Mouse (Mus musculus) right cerebral cortex, postnatal 10 days (tissue): ENCODE measurements at regions not wholly inside any gene's neighbourhood (a gene's known extent, or its start where the extent isn't known, plus 50 kb on each side); places are given as distances from the start of the nearest gene placed in this dataset.
A peak's percentile ranks its signal among the peaks of the same experiment; 100 is the strongest.
"Not testable (repeated sequence)": the region's sequence is repeated elsewhere in the genome, so short reads cannot be mapped to it uniquely, and the experiment has no call there.

Experiments used
- DNase-seq, 2 experiments: peaks; one replicate each; pipeline ENCODE4 v3.0.0; 2021; ENCODE audit warnings: low spot score in 2 of 2

GRCm38 (mm10) chr4:7921503-7921902, 317.3 kb downstream of the Car8 start:
- no peak for DNase-seq

DNA sequence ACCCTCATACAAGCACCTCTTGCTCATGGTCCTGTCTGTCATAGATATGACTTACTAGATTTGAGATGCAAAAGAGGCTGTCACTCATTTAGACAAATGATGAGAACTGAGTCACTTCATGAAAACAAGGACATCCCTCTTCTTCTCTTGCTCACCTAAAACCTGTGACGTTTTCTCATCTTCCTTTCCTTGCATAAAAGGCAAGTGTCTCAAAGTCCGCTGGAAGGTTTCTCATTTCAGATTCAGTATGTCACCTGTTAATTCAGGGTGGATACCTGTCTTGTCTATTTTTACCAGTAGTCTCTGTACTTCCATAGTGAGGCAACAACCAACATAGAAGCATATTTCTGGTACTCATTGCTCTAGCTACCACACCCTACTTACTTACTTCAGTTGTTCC, 325.6 kb downstream of the Car8 start:
- no peak for DNase-seq

GRCm38 (mm10) chr4:7912675-7913074, 326.2 kb downstream of the Car8 start:
- DNase-seq = no peak

GRCm38 (mm10) chr4:7903130-7903529, 335.7 kb downstream of the Car8 start:
- DNase-seq = no peak

DNA sequence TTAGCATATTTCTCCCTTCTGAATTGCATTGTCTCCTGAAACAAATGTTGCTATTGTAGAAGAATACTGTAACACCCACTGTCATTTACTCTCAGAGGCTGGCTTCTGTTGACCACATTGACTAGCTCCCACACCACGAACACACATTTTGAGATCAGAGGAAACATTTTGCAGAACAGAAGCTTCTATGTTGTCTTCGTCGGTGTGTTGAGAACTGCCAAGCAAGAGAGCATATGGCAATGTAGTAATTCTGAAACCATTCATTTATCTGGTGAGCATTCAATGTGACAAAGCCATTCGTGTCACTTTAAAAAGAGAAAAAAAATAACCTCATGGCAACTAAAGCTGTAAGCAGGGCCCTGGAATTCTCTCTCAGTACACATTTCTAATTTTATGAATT, 343.9 kb downstream of the Car8 start:
- DNase-seq = no peak

GRCm38 (mm10) chr4:7891128-7891527, 347.7 kb downstream of the Car8 start:
- DNase-seq = no peak

- no peak for DNase-seq
Measured at GRCm38 (mm10) chr4:7854518-7854917, 384.3 kb downstream of the Car8 start.

DNA sequence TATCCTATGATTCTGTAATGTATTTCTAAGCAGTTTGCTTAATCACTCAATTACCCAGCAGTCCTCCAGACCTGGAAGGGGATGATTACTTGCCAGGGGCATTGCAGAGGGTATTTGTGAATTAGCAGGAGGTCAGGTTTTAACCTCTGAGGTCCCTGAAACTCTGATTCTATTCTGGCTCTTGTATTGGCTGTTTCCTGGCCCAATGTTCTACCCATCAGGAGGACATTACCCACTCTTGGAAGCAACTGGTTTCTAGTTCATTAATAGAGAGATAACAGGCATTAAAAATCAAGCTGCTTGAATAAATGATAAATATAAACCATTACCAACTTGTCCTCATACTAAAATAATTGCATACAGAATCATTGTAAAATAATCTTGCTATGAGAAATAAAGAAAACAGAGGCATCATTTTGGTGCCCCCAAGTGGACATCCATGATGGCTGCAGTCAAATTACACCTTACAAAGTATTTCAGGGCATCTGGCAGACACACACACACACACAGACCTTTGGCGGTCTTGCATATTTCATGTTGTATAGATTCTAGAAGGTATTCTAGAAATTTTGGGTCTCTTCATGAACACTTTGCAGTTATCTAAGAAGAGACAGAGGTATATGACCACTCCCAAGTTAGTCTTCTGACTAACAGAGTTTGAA, 385.6 kb downstream of the Car8 start:
- DNase-seq = peak; percentile 69 to 73

- peak in 1 of 2 experiments; percentile 62 for DNase-seq
Measured at GRCm38 (mm10) chr4:7852006-7852615, 386.7 kb downstream of the Car8 start.

GRCm38 (mm10) chr4:7847411-7847810, 391.4 kb downstream of the Car8 start:
- no peak for DNase-seq

DNA sequence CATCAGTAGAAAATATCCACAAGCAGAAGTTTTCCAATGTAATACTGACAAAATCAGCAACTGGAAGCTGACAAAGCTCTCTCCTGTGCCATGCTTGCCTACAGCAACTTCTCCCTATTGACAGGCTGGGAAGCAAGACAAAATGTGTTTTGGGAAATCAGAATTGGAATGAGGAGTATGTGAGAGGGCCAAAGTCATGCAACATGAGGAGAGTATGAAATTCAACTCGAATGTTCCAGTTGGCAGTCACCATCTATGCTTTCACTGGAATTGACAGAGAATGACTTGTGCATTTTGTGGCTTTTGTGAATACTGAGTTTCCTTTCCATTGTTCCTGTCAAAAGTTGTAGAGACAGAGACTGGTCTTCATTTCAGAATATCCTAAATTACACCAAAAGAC, 409.7 kb downstream of the Car8 start:
- DNase-seq = no peak

DNA sequence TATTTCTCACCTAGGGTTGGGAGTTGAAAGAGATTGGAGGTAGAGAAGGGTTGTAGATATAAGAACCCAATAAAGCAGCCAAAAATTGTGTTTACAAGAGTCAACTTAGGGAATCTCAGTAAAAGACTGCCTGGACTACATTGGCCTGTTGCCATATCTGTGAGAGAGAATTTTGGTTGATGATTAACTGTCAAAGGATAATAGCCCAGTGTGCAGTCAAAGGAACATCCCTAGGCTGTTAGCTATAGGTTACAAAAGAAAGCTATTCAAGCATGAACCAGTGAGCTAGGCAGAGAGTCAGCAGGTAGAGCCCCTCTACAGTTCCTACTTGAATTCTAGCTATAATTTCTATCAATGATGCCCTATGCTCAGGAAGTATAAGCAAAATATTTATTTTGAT, 419.0 kb downstream of the Car8 start:
- no peak for DNase-seq

GRCm38 (mm10) chr4:7777761-7778160, 461.1 kb downstream of the Car8 start:
- DNase-seq = not testable (repeated sequence)

DNA sequence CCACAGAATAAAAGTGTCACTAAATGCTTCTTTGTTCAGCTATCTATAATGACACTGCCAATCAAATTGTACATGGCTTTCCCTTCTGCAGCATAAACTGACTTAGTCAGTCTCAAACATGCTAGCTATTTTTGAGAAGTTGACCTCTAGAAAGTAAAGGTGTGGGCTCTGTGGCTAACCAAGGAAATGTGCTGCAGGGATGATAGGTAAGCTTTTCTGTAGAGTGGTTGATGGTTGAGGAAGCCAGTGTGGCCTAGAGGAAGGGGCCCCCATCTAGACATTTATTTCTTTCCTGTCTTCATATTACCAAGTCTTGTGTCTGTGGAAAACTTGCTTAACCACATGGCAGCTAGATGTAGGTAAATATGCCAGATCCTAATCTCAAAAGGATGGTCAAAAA, 483.4 kb downstream of the Car8 start:
- DNase-seq = no peak

GRCm38 (mm10) chr4:7753931-7754330, 484.9 kb downstream of the Car8 start:
- no peak for DNase-seq

DNA sequence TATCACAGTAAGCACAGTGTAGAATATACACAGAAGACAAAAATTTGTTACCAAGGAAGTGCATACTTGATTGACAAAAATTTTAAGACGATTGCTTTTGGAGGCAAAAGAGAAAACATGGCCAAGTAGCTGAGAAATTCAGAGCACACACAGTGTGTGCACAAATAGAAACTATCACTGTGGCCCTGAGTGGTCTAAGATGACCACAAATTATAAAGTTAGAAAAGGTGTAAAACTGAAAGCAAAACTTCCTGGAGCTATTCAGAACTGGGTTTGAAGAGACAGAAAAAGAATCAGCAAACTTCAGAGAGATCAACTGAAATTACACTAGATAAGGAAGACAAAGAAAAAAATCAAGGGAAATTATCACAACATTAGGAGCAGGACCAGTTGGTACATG, 487.6 kb downstream of the Car8 start:
- DNase-seq = no peak

DNA sequence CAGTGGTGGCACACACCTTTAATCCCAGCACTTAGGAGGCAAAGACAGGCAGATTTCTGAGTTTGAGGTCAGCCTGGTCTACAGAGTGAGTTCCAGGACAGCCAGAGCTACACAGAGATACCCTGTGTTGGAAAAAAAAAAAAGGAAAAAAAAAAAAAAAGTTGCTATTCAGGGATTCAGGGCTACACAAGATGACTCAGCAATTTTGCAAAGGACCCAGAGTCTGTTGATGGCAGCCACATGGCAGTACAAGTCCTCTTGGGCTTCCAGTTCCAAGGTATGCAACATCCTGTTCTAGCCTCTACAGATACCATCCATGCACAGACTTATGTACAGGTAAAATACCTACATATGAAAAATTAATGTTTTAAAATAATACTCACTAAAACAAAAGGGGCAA, 515.9 kb downstream of the Car8 start:
- no peak for DNase-seq

- DNase-seq = no peak
Measured at GRCm38 (mm10) chr4:7688516-7688915, 550.3 kb downstream of the Car8 start.

DNA sequence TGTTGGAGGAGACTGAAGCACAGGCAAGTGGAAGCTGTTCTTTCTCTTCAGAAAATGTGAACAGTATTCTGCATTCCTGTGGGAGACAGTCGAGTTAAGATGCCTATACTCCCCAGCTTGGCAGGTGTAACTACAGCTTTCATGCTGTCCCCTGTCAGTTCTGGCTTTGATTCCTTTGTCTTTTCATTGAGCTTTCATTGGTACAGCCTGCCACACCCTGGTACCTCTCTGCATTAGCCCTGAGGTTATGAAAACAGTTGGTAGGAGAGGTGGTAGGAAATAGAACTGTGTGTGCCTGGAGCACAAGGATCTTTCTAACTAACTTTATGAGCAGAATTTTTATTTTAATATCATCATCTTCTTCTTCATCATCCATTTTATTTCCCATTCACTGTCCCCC, 551.6 kb downstream of the Car8 start:
- DNase-seq = no peak

- no peak for DNase-seq
Measured at GRCm38 (mm10) chr4:7670795-7671105, 568.1 kb downstream of the Car8 start.

DNA sequence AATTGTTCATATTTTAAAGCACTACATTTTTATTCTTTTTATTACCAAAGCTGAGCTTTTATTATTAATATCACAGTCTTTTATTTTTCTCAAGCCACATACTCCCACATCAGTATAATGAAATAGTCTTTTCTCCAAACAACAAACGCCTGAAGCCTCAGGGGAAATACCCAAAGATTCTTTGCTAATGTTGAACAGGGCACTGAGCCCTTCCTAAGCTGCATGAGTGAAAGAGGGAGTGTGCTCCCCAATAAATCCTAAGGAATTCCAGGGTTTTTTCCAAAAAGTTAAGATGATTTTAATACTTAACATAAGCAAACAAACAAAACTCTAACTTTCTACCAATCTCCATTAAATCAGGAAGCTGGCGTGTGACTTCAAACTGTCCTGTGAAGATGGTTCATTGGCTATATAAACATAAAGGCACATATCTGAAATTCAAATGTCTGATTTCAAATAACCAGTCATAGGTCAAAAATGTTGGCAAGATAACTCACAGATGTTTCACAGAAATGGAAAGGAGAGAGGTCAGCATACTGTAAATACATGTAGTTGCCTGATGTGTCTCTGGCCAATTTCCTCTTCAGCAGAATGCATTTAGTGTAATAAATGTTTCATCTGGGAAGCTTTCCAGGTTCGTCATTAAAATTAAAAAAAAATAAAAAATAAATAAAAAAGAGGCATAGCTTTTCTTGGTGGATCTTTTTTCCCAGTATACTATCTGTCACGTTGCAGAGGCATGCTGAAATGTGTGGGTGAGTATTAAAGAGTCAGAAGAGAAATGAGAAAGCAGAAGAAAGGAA, 568.6 kb downstream of the Car8 start:
- DNase-seq = no peak

GRCm38 (mm10) chr4:7666935-7667594, 571.8 kb downstream of the Car8 start:
- peak in 1 of 2 experiments; percentile 16 for DNase-seq
